Mouse (Mus musculus) adrenal gland, adult 8-10 months (tissue): ENCODE measurements around the gene Pou2f1. TPM values are rescaled to one million over a fixed set of nuclear protein-coding genes. Genes with fewer than 3 reads are reported as not detected.
A peak's percentile ranks its signal among the peaks of the same experiment; 100 is the strongest.

ENCODE experiments used
- DNase-seq: peaks from one replicate; pipeline ENCODE4 v3.0.0; 2022
- total RNA-seq, 4 experiments: library from RNA; stranded (reverse); gene quantifications; 2 replicates each; pipeline ENCODE4 v1.2.4; 2022

The Pou2f1 gene
- total RNA-seq, result 10 to 100 TPM; 10.6 to 23.3 (median 15.2) TPM

- DNase-seq, result peak; percentile 96
Observed at GRCm38 (mm10) chr1:166002520-166003155, at the start of gene Pou2f1. Pou2f1 (minus strand) TSS chr1:166002678.

GRCm38 (mm10) chr1:166049046-166049827 lies 46.8 kb upstream of the Pou2f1 start:
- no peak for DNase-seq

GRCm38 (mm10) chr1:166048230-166048911 lies 45.9 kb upstream of the Pou2f1 start:
- no peak for DNase-seq

GRCm38 (mm10) chr1:166047505-166048170 lies 45.2 kb upstream of the Pou2f1 start:
- DNase-seq, result no peak

GRCm38 (mm10) chr1:166045894-166046197 lies 43.4 kb upstream of the Pou2f1 start:
- DNase-seq, result no peak

GRCm38 (mm10) chr1:166045060-166045893 lies 42.8 kb upstream of the Pou2f1 start:
- no peak for DNase-seq

DNA sequence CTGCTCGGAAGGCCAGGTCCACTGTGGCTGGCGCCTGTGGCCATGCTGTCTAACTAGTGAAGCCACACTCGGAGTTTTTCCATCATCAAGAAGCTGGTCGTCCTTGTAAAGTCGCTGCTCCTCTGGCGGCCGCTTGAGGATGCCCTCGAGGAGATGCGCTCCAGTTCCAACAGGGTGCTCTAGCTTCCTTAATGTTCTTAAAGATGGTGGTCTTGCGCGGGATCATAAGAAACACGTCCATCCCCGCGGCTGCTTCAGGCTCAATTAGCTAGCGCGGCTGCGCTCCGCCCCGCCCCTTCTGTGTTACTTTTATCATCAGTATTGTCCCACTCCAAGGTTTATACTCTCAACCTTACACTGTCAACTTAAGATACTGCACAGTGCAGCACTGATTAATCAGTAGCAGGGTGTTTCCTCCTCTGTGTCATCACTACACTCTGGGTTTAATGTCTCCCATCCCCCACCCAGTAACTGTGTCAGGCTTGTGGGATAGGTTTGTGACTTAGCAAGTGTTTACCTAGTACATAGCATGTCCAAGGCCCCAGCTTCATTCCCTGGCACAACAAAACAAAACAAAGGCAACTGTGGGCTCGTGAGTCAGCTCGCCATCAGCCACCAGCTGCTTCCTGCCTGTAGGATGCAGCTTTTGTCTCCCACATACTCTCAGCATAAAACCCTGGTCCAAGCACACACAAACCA lies 41.1 kb upstream of the Pou2f1 start:
- DNase-seq, result no peak

- no peak for DNase-seq
Observed at GRCm38 (mm10) chr1:166041501-166041900, 39.0 kb upstream of the Pou2f1 start.

GRCm38 (mm10) chr1:166038731-166039332 lies 36.4 kb upstream of the Pou2f1 start:
- no peak for DNase-seq

DNA sequence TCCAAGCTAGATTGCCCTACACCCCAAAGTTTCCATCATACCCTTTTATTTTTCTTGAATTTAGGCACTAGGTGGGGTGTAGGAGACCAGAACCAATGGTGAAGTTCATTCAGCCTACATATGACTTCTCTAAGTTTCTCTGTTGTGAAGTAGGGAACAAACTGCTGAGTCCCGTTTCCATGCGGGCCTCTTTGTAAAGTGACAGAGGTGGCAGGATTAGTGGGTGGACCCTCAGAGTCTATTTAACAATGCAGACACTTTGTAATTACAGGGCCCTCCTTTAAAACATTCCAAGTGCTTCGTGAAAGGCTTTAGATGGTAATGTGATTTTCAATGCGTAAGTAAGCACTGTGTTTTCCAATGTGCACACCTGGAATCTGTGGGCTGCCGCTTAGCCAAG lies 32.6 kb upstream of the Pou2f1 start:
- no peak for DNase-seq

GRCm38 (mm10) chr1:166031673-166032547 lies 29.4 kb upstream of the Pou2f1 start:
- no peak for DNase-seq

GRCm38 (mm10) chr1:166023981-166024380 lies 21.5 kb upstream of the Pou2f1 start:
- no peak for DNase-seq

DNA sequence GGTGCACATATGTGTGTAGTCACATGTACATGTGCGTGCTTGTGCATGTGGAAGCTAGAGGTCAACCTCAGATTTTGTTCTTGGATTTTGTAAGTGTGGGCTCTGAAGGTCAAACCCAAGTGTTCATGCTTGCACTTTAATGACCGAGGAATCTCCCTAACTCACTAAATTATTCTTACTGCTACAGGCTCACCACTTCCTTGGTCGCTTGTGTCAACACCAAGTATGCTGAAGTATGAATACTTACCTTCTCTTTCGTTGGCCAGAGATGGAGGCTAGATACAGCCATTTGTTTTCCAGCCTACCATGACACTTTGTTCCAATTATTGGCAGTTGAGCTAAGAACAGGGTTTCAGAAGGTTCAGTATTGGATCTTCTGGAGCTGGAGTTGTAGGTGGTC lies 14.7 kb upstream of the Pou2f1 start:
- no peak for DNase-seq

DNA sequence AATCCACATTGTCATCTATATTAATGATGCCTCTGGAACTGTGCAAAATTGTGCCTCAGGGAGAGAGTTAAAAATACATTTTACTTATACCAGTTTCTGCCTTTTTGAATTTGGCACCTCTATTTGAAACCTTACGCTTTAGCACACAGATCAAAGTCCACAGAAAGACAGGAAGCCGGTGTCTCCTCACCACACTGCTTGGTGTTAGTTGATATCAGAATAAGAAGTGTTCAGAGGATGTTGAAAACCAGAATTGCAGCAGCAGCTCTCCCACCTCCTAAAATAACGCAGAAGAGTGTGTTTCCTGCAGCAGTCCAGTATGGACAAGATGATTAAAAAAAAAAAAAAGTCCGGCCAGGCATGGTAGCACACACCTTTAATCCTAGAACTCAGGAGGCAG lies 13.8 kb upstream of the Pou2f1 start:
- no peak for DNase-seq

DNA sequence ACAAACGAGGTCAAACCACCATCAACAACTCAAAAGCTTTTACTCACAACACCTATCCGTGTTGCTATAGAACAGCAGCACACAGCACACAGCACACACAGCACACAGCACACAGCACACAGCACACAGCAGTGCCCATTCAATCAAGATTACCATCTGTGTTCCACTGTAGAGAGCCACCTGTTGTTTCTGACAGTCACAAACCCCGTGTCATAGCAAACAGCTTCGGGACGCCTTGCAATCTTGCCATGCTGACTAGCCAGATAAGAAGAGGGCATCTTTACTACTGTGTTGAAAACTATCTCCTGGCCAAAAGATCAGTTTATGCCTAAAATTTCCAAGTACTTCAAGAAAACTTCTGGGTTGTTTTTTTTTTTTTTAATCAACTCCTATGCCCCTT lies 12.1 kb upstream of the Pou2f1 start:
- DNase-seq, result no peak

GRCm38 (mm10) chr1:166010106-166010505 lies 7.6 kb upstream of the Pou2f1 start:
- no peak for DNase-seq

DNA sequence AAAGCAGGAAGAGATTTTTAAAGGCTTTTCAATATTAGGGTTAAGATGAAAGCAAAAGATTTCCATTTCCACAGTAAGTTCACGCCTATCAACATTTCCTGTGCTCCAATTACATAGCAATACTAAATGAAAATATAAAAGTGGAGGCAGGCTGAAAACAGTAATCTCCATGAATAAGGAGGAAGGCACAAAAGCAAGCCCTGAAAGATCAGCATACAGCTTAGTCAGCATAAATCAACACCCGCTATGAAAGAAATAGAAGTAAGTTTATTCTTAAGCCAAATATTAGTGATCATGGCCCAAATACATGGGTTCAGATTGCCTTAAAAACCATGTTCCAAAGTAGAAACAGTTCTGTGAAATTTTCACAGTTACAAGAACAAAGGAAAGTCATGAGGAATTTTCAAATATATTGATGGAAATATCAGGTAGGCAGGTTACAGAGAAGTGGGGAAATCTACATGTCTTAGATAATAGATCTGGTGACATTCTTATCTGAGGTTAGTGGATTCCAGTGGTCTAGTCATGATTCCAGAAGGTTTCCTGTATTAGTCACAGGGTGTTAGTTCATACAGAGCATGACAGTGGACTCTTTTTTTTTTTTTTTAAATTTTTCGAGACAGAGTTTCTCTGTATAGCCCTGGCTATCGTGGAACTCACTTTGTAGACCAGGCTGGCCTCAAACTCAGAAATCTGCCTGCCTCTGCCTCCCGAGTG lies 6.3 kb upstream of the Pou2f1 start:
- DNase-seq, result no peak

- DNase-seq, result no peak
Observed at GRCm38 (mm10) chr1:166007026-166007425, 4.5 kb upstream of the Pou2f1 start.
